Mouse (Mus musculus): ENCODE measurements around the gene Itgb3.

DNA sequence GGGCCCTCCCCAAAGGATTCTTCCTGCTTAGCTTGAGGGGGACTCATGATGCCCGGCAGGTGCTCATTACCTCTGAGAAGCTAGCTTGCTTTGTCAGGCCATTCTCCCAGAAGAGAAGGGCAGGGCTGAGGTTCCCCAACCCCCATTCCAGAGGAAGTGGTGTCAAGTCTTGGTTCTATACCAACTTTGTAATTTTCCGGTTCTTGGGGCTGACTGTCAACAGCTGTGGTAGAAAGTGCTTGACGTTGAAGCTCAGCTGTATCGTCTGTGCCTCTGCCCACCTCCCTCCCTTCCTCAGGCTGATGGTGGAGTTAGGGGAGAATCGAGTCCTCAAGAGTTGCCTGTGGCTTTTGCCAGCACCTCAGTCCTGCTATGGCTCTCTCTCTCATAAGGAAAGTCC is 59.6 kb downstream of the Itgb3 start:
- TF ChIP-seq CTCF (IDR thresholded peaks at IDR 0.05; ENCODE audit: borderline replicate concordance, control insufficient read depth, extremely low read depth, insufficient read depth, low read length, poor library complexity), result no peak
- TF ChIP-seq POLR2A (IDR thresholded peaks at IDR 0.05; ENCODE audit: control insufficient read depth, extremely low read depth, insufficient read depth, low read length, poor library complexity), result peak; percentile 16; the same call in 1 of the 2 replicates

Data from thymus, adult 2 months (tissue).